Mouse (Mus musculus) E14TG2a.4 (cell line): ENCODE measurements at regions not wholly inside any gene's neighbourhood (a gene's known extent, or its start where the extent isn't known, plus 50 kb on each side); places are given as distances from the start of the nearest gene placed in this dataset.

Source experiments
- CTCF ChIP-seq: conservative IDR thresholded peaks from 2 replicates; pipeline ENCODE4 v1.5.1; 2014; ENCODE audit warnings: low read length
- NANOG ChIP-seq: IDR thresholded peaks from 2 replicates; pipeline ENCODE4 v1.6.1; 2014; ENCODE audit warnings: borderline replicate concordance, low read length, mixed read lengths
- POU5F1 ChIP-seq: IDR thresholded peaks from 2 replicates; pipeline ENCODE4 v1.6.1; 2014; ENCODE audit warnings: low read length, borderline replicate concordance

DNA sequence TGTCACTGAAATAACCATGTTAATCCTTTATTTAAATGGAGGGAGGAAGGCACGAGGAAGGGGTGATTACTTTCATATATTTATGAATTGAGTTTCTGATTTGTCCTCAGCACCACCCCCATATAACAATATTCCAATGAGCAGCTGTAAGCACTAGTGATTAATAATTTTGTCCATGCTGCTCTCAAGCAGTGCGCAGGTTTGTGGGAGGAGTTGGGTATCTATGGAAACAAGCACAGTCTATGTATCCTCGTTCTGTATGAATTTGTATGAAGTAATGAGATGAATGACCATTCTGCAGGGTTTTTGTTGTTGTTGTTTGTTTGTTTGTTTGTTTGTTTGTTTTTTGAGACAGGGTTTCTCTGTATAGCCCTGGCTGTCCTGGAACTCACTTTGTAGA, 310.6 kb downstream of the Lrrc3b start:
- no peak for TF ChIP-seq CTCF
- no peak for TF ChIP-seq NANOG
- TF ChIP-seq POU5F1, result no peak
